15 mouse cellular contexts compared by ENCODE assay signal in genomic region chr2:177079866-177080265, GRCm38 (mm10). TPM values are rescaled to one million over a fixed set of nuclear protein-coding genes. Genes with fewer than 3 reads are reported as not detected.
"Had no signal": no experiment of that assay in that cellular context is flagged by ENCODE, and none has a peak within 500 bp of the region (broad histone marks: within the 10 kb centered on the region; RNA-seq: fewer than 3 reads in every experiment).

No protein-coding gene starts in this region.

RNA-seq across cellular contexts. Expression of gene Gm14401, which starts 5.7 kb away (rescaled TPM):
- total RNA-seq: heart, postnatal 4 days; hematopoietic stem cell, adult 5-6 weeks; hindbrain, postnatal 0 days had no signal
- polyA plus RNA-seq: heart, postnatal 0 days; hindbrain, embryonic 10.5 days; hindbrain, embryonic 11.5 days; hindbrain, embryonic 12.5 days; hindbrain, embryonic 13.5 days; hindbrain, embryonic 14.5 days; hindbrain, embryonic 15.5 days; intestine, embryonic 14.5 days; intestine, postnatal 0 days; kidney, adult 2 months; kidney, embryonic 16.5 days; large intestine, adult 2 months had no signal
